Mouse (Mus musculus) ovary, adult 18-20 months (tissue): ENCODE data around the gene Tcf20.
"Not testable (repeated sequence)": the region's sequence is repeated elsewhere in the genome, so short reads cannot be mapped to it uniquely, and the experiment has no call there.

Experiments used
- DNase-seq: peaks from one replicate; pipeline ENCODE4 v3.0.0; 2022; ENCODE audit warnings: low spot score, mixed read lengths

The Tcf20 gene

DNA sequence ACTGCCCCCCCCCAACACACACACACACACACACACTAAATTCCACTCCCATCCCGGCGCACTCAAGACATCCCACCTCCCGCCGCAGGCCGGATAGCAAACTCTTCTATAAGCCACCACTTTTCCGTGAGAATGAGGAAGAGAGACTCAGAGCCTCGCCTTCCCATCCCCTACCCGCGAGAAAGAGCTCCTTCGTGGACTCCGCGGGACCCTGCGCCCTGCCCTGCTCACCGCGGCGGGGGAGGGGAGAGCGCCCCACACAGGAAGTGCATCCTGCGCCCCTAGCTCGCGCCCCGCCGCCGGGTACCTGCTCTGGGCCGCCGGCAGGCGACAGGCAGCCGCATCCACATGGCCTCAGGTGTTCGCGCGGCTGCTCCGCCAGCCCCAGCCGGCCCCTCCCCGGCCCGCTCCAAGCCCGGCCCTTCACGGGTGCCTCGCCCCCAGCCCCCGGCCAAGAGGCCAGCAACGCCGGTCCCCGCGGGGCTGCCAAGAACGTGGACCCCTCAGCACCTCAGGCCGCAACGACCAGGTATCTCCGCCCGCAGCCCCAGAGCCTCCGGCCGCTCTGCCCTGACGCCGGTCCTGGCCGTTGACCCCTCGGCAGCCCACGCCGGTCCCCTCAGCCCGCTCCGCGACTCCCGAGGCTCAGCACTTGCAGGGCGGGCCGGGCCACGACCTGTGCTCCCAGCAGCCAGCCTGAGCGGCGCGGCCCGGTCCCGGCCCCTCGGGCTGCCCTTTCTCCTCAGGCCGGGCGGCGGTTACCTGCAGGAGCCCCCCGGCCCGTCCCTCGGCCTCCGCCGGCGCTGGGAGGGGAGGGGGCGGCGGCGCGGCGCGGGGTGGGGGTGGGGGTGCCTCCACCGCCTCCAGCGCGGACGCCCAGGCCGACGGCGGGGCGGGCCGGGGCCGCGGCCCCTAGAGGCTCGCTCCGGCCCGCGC is 88.7 kb downstream of the Tcf20 start:
- no peak for DNase-seq

DNA sequence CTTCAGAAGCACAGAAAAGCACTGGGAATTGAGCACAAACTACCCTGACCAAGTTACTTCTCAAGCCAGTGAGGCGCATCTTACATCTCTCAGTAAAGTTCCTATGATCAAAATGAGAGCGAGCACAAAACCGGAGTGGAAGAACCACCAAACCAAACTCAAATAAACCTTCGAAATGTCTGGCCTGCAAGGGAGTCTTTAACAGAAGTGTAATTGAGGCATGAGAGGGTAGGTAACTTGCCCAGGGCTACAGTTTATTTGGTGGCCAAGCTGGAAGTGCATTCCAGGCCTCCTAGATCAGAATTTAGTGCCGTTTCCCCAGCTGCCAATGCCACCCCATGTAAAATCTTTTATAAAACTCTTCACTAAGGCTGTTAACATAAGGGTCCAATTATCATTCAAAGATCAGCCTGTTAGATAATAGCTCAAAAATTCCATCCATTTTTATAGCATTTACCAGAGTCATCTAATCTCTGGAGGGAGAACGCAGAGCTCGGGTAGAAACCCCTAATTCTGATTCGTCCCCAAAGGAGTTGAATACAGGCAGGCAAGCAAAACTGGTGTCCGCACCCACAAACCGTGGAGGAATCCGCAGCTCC is 89.4 kb downstream of the Tcf20 start:
- DNase-seq: no peak

DNA sequence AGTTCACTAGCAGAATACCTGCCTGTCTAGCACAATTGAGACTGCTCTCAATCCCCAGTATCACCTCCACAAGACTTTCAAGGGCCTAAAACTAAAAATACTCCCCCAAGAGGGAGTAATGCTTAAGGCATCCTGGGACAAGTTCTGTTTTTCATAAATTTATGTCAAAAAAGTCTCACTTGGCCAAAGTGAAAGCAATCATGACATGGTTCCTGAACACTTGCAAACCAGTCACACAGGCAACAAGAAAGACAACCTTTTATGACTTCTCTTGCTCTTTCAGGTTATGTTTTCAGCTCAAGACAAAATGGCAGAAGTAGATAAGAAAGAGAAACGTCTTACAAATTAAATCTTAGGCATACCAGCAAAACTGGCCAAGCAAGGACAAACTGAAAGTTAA is 91.3 kb downstream of the Tcf20 start:
- DNase-seq: no peak

DNA sequence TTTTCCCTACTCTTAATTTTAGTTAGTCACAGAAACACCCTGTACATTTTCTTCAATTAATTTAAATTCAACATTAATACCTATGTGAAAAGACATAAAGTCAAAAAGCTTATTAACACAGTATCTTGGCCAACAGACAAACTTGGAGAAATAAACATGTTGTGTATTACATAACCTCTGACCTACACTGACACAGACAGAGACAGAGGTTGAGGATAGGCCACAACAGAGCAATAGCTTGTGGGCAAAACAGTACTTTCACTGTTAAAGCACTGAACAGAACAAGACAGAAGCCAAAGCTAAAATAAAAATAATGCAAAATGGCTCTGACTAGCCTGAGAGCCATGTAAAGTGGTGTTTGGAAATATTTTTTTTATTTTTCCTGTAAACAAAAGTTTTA is 97.2 kb downstream of the Tcf20 start:
- no peak for DNase-seq

DNA sequence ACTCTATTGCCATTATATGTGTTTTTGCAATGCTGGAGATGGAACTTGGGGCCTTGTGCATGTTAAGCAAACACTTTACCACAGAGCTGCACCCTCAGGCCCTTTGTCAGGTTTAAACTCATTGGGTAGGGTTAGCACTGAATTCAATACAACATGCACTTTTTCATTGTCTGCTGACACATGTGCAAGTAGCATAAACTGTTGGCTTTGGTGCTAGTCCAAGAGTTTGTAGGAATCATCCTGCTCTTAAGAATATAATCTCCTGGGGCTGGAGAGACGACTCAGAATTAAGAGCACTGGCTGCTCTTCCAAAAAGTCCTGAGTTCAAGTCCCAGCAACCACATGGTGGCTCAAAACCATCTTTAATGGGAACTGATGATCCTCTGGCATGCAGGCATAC is 98.2 kb downstream of the Tcf20 start:
- no peak for DNase-seq

DNA sequence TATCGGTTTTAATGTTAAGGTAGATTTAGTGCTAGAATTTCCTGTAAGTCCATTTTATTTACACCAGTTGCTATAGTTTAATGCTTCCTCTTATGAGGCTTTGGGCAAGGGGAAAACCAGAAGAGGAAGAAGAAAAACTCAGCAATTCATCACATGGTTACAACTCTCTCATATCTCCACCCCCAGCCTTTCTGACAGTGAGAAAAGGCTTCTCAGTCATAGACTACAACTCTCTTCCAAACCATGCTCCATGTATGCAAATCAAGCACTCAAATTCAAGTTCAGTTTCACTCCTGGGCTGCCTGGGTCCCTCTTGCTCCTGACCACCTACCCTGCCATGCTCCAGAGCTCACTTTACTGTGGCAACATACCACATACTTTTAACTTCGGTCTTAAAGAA is 99.2 kb downstream of the Tcf20 start:
- no peak for DNase-seq

DNA sequence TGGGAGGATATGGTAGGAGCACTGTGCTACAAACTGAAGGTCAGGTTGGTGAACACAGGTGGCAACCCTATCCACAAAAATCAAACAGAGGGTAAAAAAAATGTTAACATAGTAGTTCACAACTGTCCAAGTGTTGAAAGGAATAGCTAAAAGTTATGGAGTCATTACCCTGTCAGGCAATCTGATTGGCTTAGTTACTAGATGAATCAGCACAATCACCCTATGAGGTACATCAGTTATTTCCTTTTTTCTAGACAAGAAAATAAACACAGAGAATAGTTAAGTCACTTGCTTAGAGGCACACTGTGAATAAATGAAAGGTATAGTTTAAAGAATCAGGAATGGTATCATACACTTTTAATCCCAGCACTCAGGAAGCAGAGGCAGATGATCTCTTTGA is 110.4 kb downstream of the Tcf20 start:
- DNase-seq: no peak

DNA sequence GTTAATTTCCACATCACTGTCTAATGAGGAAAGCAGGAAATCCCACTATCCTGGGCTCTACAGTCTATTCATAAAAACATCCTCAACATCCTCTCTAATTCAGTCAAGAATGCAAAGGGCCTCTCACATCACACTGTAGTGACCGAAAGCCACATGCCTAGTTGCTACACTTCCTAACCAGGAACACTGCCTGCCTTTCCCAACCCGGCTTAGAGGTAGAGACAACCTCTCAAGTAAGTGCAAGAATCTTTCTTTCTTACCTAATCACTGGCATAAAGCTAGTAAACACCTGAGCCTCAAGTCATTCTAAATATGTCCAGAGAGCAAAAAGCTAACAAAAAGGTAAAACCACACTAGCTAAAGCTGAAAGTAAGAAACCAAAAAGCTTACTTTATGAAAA is 110.8 kb downstream of the Tcf20 start:
- DNase-seq: no peak

DNA sequence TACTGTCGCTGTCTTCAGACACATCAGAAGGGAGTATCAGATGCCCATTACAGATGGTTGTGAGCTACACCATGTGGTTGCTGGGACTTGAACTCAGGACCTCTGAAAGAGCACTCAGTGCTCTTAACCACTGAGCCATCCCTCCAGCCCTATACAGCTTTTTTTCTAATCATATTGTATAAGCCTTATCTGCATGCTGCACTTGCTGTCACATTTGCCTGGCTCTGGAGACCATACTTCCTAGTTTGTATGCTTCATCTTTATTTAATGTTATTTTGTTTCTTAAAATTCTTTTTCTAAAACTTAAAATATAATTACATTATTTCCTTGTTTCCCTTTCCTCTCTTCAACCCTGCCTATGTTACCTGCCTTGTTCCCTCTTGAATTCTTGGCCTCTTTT is 115.6 kb downstream of the Tcf20 start:
- DNase-seq: no peak

DNA sequence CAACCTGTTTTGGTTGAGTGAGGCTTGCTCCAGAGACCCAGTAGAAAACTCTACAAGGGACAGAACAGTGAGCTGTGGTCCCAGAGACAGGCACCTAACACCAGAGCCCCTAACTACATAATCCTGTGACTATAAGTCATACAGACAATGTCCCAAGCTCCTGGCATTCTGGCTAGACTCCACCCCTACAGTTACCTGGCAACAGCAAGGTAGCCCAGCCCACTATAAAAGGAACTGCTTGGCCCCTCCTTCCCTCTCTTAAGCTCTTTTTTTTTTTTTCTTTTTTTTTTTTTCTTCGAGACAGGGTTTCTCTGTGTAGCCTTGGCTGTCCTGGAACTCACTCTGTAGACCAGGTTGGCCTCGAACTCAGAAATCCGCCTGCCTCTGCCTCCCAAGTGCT is 121.4 kb downstream of the Tcf20 start:
- not testable (repeated sequence) for DNase-seq

DNA sequence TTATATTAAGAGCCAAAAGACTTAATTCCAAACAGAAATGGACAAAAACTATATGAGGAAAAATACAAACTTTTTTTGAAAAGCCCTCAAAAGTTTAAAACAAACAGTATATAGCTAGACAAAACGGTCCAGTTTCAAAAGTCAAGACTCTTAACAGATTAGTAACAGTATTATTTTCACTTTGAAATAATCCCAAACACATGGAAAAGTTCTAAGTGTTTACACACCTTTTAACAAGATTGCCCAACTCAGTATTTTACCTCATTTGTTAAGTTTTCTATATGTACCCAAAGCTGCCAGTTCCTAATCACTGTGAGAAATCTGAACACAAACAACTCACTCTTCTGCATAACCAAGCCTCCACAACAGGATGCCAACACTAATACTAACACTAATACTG is 124.0 kb downstream of the Tcf20 start:
- DNase-seq: no peak

DNA sequence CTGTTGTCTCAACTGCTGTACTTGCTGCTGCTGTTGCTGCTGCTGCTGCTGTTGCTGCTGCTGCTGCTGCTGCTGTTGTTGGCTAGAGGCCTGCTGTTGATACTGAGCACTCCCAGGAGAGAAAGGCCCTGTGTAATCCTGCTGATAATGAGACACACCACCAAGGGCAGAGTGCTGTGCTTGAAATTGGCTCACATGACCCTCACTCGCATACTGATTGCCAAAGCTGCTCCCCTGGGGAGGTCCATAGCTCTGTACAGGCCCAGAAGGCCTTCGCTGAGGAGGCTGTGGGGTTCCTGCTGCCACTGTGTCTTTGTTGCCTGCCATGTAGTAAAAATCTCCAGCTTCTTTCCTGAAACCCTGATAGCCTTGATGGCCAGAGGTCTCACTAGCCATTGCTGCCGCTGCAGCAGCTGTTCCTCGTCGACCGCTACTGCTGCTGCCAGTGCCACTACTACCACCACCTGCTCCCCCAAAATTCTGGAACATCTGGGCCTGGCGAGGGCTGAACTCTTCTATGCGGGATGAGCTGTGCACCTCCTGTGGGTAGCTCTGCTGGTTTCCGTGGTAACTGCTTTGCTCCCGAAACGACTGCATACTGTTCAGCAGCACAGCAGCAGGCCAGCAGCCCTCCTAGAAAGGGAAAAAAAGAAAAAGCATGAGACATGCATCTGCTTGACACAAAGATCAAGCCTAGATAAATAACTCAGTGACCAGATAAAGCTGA is 130.9 kb downstream of the Tcf20 start:
- DNase-seq: peak; percentile 45

DNA sequence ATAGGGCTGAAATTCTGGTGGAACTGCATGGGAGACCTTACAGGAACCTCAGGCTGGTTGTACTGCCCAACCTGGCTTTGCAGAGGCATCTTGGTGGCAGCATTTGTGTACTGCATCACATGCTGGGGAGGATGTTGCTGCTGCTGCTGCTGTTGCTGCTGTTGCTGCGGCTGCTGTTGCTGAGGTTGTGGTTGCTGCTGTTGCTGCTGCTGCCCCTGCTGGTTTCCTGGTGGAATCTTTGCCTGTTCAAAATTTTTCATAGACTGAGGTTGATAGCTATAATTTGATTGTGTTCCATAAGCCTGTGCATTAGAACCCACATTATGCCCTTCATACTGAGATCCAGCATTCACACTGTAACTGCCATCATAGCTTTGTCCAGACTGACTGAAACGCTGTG is 131.6 kb downstream of the Tcf20 start:
- DNase-seq: no peak

DNA sequence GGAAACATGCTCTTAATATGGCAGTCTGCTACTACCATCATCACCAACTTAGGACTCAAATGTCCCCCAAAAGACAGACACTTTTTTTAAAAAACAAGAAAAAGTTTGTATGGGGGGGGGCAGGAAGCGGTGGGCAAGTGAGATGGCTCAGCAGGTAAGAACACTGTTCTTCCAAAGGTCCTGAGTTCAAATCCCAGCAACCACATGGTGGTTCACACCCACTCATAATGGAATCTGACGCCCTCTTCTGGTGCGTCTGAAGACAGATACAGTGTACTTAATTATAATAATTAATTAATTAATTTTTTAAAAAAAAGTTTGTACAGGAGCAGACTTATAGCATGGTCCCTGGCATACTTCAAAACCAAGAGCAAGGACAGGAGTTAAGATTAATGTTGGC is 148.5 kb downstream of the Tcf20 start:
- DNase-seq: no peak

DNA sequence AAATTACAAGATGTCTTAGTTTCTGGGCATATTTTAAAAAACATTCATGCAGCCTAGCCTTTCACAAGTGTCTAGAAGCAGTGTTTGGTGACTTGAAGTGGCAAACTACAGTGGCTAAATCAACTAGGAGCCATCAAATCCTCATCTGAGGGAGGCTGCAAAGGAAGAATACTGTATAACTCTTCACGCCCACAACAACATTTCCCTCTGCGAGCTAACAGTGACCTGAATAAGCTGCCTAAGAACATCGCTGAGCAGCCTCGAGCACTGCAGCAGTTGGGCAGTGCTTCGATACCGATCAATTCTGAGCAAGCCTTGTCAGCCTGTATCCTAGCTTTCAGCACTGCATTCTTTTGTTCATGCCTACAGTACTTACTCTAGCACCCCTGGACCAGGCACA is 157.8 kb downstream of the Tcf20 start:
- no peak for DNase-seq

DNA sequence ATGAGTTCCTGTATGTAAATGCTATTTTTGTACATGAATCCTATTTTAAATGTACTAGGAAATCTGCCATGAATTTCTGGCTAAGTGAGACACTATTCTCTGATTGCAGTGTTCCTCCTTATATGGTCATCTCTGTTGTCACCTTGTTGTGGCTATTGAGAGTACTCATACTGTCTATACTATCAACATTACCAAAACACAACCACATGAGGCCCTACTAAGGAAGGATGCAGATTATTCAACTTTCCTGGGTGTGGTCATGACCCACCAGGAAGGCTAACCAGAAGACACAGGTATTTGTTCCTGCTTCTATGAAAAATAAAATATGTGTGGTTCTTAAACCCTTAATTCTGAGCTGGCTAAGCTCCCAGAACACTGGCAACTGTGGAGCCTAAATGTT is 161.8 kb downstream of the Tcf20 start:
- DNase-seq: no peak

DNA sequence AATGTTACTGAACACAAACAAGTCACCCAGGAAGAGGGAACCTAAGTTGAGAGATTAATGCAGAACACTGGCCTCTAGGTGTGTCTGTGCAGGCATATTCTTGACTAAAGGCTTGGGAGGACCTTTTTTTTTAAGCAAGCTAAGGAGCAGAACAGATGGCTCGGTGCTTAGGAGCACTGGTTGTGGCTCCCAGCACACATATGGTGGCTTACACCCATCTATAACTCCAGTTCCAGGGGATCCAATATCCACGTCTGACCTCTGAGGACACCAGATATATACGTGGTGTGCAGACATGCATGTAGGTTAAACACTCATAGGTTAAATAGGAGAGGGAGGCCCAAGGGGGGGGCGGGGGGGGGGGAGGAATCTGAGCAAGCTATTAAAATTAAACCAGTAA is 165.3 kb downstream of the Tcf20 start:
- DNase-seq: no peak

DNA sequence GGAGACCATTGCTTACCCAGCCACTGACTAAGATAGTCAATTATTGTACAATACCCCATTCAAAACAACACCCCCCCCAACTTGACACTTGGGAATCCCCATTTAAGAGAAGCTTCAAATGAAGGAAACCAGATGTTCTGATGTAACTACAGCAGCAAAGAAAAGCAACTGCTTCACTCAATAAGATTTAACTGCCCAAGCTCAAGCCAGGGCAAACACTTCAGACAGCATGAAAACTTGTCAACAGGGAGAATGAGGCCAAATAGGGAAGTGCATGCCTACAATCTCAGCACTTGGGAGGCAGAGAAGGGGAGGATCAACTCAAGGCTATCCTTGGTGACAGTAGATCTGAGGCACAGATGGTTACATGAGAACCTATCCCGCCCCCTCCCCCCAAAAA is 166.0 kb downstream of the Tcf20 start:
- no peak for DNase-seq

DNA sequence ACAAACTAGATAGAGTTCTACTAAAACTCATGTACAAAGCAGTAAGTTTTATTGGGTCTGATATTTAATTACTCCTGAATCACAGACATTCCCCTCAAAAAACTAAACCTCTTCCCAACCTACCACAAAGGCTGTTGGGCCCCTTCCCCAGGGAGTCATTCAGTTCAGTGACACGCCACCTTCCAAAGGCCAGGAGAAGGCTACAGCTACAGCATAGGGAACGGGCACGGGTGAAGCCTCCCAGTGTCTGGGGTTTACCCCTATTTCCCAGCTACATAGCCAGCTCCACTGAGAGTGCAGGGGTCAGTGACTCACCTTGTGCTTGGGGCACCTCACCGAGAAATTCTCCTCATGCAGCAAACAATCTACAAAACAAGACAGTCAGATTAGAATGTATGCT is 172.4 kb downstream of the Tcf20 start:
- no peak for DNase-seq

DNA sequence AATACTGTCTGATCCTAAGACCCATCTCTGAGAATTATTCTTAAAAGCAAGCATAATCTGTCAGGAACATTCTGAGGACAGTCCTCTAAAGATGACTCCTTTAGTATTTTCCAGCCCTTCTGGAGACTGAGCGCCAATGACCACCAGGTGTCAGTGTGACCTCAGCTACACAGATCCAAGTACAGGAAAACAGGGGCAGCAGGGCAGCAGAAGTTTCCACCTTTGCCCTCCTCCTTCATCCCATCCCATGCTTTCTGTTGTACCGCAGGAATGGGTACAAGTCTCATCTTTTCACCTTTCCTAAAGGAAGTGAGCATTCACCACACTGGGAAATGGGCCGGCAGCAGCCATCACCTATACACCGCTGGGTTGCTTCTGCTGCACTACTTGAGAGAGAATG is 172.9 kb downstream of the Tcf20 start:
- DNase-seq: no peak

DNA sequence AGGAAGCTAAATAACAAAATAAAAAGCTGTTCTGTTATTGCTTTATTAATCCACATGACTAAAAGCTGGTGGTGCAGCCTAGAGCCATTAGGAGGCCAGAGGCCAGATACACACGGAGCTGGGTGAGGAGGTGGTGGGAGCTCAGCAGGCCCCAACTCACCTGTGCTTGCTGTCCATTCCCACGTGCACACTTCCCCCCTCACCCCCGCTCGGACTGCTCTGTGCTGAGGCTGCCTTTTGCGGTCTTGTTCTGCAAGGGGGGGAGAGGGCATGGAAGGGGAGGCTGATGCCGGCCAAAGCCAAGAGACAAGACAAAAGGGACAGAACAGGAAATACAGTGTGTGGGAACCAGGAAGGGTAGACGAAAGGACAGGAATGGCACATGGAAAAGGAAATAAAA is 173.4 kb downstream of the Tcf20 start:
- DNase-seq: no peak

DNA sequence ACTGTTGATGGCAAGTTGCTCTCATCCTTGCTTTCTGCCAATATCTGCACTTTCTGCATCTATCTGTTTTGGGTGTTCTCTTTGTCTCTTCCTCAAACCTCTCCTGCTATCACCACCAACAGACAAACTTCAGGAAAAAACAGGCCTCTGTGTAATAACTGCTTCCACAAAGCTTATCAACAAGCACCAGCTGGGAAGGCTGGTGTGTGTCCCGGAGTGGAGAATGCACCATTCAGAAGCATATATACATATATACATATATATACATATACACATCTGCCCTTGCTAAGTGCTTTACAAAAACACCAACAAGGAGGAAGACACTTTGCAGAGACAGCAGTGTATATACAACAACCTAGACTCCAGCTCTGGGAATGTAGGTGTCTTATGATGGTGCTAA is 177.1 kb downstream of the Tcf20 start:
- DNase-seq: no peak

DNA sequence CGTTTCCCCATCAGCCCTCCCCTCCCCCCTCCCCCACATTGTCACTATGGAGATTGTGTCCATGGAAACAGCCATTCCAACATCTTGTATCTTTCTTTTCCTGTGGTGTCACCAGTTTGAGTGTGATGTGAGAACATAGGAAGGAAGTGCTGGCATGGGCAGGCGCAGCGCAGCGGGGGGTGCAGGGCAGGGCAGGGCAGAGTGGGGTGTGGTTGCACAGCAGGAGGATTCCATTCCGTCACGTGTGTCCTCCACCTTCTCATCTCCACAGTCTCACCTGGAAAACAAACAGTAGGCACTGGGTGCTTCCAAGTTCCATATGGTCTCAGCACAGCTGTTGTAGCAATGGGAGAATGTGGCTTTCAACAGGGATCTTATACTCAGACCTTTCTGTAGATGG is 178.2 kb downstream of the Tcf20 start:
- DNase-seq: no peak
